Mouse (Mus musculus): ENCODE data around the gene Tmpo.
A peak's percentile ranks its signal among the peaks of the same experiment; 100 is the strongest.
"Not testable (repeated sequence)": the region's sequence is repeated elsewhere in the genome, so short reads cannot be mapped to it uniquely, and the experiment has no call there.

The Tmpo gene

DNA sequence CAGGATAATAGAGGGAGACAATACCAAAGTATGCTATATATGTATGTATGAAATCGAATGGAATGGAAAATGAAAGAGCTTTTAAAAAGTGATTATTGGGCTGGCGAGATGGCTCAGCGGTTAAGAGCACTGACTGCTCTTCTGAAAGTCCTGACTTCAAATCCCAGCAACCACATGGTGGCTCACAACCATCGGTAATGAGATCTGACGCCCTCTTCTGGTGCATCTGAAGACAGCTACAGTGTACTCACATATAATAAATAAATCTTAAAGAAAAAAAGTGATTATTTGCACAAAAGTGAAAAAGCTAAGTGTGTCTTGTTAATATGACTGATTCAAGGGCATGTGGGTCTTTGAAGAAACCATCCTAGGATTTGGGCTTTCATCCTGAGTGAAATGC is 3.8 kb upstream of the Tmpo start:
- not testable (repeated sequence) for DNase-seq (ENCODE audit: low spot score)

DNA sequence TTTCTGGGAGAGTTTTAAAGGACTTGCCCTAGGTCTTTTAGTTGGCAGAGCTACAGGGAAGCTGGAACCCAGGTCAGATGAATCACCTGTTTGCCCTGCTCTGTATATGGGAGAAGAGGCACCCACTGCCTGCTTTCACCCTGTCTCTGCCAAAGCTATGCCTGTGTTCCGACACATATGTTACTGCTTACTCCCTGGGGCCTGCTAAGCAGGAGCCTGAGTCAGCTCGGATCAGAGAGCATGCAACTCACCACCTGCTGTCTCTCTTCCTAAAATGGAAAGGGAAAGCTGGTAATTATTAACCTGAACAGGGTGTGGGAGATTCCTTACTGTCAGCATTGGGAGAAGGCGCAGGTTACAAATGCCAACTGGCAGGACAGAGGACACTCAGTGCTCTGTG is 2.2 kb upstream of the Tmpo start:
- no peak for DNase-seq (ENCODE audit: low spot score)

DNA sequence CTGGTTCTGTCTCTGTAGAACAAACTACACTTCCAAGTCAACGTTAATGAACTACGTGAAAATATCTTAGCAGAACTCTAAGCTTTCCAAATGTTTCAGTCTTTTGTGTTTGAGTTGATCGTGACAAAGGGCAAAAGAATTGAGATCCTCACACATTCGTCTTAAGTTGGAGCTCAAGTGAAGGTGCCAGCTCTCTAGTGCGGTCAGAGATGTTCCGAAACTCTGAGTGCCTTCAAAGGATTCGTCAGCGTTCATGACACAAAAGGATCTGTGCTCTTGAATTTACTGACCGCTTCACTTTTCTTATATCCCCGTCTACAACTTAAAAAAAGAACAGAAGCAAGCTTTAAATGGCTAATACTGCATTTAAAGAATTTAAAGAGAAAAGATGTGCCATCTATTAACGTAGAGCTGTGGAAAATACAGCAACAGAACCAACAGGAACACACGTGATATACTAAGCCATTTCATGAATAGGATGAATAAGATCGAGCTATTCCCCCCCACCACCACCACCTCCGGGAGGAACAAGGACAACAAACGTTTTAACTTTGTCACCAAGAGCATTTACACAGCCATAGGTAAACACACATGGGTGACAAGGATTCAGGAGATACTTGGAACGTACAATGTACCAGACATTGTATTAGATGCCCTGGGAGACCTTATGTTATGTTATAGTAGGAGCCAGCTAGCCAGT is 1.3 kb upstream of the Tmpo start:
- DNase-seq (ENCODE audit: low spot score): no peak

DNA sequence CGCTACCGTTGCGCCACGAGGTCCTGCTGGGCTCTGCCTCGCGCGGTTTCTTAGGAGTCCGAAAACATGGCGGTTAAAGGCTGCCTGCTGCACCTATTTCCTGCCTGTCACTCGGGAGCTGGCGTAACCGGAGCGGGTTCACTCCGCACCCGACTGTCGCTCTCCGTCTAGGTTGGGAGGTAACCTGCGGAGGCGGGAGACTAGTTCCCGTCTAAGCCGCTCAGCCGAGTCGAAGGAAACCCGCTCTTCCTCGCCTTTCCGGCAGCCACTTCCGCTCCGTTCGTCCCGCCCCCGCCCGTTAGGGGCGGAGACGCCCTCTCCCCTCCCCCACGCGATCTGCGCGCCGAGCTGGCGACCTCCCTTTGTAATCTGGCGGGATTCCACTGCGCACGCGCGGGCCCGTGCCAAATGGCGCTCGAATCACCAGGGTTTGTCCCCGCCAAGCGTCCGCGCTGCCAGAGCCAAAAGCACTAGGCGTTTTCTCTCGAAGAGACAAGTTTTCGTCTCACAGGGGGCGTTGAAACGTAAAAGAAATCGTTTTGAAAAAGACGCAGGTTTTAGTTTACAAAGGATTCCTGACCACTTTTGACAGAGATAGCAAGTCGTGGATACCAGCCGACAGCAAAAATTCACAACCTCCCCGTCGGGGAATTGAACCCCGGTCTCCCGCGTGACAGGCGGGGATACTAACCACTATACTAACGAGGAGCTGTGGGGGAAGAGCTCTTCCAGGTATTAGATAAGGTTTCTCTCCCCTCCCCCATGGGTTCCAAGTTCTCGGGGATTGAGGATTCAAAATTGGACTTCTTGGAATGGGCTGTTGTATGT is 560 bp upstream of the Tmpo start:
- DNase-seq (ENCODE audit: low spot score): peak; percentile 97

DNA sequence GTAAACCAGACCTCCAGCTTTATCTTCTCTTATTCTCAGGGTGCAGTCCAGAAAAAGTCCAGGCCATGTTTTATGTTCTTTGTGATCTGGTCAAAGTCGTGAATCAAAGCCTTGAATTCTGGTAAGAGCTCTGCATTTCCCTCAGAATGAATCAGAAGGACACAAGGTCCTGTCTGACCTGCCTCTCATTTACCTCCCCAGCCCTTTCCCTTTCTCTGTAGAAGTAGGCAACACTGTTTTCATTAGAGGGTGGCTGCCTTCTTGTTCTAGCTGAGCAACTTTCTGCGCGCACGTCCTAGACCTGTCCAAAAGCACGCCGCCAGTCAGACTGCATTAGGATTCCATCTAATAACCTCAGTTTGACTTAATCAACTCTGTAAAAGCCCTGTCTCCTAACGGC is 814 bp downstream of the Tmpo start:
- DNase-seq (ENCODE audit: low spot score): peak; percentile 32

DNA sequence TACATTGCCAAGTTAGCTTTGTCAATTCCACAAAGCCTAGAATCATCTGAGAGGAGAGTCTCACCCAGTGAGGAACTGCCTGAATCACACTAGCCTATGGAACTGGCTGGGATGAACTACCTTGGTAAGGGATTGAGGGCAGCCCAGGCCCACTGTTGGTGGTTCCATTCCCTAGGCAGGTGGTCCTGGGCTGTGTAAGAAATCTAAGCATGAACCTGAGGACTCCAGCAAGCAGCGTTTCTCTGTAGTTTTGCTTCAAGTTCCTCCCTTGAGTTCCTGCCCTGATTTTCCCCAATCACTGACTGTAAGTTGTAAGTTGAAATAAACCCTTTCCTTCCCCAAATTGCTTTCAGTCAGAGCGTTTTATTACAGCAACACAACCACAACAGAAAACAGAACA is 1.3 kb downstream of the Tmpo start:
- no peak for DNase-seq (ENCODE audit: low spot score)

DNA sequence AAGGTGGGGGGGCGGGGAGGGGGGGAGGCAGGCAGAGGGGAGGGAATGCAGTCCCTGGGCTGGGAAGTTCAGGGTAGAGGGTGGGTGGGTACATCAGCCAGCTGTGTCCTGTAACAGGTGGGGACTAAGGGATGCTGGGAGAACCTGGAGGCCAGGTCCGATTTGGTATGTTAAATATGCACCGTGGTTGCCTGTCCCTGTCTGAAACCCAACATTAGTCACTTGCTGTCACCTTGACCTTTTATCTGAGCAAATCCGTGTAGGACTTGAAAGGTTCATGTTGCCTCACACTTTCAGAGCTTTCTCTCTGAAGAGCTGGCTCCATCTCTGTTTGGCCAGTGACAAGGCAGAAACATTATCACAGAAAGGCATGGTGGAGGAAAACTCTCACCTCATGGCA is 3.9 kb downstream of the Tmpo start:
- DNase-seq (ENCODE audit: low spot score): no peak

DNA sequence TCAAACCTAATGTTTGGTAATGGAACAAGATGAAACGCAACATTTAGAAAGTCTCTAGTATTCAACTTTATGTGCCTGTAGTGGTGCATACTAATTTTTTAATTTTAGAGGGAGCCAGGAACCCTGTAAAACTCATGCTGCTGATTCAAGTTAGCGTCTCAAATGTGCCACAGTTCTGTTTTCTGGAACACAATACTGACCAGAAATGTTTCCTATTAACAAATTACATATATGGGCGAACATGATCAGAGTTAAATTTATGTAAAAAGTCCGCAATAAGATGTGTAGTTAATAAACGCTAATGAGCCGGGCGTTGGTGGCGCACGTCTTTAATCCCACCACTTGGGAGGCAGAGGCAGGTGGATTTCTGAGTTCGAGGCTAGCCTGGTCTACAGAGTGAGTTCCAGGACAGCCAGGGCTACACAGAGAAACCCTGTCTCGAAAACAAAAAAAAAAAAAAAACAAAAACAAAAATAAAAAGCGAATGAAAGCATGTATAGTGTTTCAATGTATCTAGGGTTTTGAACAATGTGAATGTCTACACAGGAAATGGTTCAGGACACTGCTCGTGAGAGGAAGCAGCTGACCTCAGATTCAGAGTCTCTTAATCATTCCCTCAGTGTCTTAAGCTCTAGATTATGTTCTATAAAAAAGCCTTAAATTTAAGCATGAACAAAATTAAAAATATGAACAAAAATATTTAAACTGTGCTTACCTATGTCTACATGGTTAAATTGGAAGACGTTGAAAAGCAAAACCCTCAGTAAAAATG is 8.6 kb downstream of the Tmpo start:
- no peak for DNase-seq (ENCODE audit: low spot score)

DNA sequence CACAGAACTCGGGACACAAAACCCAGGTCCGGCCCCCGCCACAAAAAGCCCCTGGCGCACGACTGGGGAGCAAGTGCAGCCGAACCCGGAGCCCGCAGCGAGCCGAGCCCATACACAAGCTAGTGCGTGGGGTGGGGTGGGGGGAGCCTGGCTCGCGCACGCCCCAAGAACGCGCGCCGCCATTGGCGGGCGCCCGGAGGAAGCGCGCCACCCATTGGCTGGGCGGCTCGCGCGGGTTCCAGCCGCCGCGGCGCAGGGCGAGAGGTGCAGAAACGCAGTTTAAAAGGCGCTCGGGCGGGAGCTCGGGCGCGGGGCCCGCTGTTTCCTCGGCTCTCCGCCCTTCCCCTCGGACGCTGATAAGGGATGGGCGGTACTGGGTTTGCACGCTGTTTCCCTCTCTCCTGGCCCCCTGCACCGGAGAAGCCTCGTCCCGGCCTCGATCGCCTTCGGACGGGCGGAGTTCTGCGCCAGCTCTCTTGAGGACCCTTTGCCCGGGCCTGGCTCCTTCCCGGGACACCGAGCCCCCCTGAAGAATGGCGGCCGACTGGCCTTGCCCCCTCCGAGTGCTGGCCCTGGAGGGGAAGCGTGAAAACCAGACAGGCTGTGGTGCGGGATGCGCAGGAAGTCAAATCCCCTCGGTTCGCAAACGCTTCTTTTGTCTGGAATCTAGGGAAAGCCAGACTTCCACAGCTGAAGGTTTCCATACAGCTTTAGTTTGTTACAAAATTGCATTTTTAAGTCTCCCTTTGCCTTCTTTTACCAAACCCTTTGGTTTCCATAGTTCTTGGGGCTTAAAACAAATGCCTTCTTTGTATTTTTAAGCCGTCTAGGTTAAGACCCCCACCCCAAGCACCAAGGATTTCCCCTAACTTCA is 9.4 kb downstream of the Tmpo start:
- DNase-seq (ENCODE audit: low spot score): peak; percentile 83

DNA sequence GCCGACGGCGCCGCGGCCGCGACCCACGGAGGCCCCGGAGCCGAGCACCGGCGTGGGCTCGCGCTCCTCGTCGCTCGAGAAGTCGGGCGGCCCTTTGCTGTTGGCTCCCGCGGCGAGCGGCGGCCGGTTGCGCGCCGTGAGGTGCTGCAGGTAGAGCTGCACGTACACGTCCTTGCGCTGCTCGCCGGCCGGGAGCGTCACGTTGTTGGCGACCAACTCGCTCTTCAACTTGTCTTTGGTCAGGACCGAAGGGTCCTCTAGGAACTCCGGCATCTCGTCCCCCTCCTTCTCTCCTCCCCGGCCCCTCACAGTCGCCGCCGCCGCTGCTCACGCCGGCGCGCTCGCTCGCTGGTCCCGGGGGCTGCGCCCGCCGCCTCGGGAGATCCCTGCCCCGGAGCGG is 10.1 kb downstream of the Tmpo start:
- DNase-seq (ENCODE audit: low spot score): no peak

DNA sequence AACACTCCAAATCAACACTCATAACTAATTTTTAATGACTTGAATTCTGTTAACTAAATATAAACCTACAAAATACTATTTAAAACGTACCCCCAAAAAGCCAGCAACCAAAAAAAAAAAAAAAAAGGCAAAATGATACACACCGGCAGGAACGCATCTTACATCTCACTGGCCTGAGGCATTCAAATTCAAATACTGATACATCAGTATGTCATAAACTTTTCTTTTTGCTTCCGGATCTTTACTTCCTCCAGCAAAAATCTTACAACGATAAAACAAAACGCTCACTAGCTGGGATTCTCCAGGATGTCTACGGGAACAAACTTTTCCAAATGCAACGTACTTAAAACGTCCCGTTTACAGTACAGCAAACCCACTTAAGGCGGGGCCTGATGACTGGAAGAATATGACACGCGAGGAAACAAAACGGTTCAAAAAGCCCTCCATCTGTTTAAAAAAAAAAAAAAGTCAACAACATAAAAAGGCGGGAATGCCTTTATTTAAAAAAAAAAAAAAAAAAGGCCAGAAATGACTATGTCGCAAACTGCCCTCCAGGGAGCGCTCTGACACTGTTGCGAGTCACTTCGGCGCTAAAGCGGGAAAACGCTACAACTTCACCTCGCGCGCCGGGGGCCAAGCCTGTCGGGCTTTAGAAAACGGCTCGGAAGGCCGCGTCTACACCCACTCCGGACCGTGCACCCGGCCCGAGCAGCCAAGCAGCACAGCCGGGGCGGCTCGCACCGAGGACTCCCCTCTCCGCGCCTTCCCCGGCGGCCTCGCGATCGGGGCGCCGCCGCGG is 10.8 kb downstream of the Tmpo start:
- DNase-seq (ENCODE audit: low spot score): peak; percentile 91

DNA sequence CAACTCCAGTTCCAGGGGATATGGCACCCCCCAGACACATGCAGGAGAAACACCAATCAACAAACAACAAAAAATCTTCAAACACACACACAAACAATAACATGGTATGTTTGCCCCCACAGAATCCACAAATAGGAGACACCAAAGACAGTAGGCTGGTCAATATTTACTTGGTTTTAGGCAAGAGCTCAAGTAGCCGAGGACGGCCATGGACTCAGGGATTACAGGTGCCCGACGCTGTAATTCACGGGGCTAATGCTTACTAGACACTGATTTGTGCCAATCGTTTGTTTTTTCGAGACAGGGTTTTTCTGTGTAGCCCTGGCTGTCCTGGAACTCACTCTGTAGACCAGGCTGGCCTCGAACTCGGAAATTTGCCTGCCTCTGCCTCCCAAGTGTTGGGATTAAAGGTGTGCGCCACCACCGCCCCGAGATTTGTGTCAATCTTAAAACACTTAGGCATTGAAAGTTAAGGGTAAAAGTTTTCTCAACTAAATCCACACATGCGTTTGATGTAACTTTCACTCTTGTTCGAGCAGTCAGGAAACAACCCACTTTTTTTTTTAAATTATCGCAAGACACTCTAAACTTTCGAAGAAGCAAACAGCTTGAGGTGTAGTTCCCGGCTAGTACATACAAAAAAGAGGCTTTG is 11.6 kb downstream of the Tmpo start:
- DNase-seq (ENCODE audit: low spot score): no peak

DNA sequence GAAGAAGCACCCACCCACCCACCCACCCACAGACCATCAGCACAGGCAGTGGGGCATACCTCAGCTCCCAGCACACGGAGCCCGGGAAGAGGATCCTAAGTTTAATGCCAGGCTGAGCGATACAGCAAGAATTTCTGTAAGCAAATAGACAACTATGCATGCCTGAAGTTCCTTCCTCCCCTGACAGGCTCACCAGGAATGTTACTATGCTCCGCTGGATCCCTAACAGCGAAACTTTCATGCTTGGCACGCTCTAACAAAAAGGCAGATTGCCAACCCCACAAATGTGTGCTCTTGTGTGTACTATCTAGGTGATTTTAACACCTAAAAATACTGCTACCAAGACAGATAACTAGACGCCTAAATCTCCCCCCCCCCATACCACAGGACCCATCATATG is 13.8 kb downstream of the Tmpo start:
- no peak for DNase-seq (ENCODE audit: low spot score)

DNA sequence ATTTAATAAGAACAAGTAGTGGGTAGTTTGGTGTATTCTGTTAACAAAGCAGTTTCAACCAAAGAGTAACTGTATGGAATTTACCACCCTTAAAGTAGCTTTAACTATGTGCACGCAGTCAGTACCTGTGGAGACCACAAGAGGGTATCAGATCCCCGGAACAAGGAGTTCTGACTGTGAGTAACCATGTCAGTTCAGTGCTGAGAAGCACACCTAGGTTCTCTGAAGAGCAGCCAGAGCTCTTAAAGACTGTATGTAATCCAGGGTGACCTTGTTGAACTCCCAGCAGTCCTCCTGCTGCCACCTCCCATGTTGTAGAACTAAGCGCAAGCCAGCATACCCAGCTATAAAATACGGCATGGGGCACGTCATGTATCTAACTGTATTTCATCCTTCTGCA is 14.2 kb downstream of the Tmpo start:
- DNase-seq (ENCODE audit: low spot score): peak; percentile 31

DNA sequence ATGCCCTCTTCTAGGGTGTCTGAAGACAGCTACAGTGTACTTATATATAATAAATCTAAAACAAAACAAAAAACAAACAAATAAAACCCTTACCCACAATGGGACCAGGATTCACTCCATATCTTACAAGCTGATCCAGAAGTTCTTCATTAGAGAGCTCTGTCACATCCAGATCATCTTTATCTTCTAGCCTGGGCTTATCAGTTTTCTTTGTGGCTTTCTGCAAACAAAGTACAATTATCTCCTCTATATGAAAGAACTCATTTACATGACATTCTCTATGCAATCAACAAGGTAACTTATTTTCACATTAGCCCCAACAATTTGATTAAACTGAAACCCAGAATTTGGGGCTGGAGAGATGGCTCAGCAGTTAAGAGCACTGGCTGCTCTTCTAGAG is 15.3 kb downstream of the Tmpo start:
- DNase-seq (ENCODE audit: low spot score): no peak

DNA sequence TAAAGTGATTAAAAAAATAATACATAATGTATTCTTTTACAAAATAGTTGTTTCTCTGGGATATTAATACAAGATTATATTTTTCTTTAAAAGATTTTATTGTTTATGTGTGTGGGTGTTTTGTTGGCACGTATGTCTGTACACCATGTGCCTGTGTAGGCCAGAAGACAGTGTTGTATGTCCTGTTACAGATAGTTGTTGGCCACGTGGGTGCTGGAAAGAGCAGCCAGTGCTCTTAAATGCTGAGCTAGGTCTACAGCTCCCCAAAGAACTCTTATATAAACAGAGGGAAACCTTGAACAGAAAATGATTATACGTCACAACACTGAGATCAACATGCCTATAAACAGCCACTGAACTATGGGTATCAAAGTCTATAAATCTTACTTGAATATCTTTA is 16.6 kb downstream of the Tmpo start:
- DNase-seq (ENCODE audit: low spot score): peak; percentile 39

DNA sequence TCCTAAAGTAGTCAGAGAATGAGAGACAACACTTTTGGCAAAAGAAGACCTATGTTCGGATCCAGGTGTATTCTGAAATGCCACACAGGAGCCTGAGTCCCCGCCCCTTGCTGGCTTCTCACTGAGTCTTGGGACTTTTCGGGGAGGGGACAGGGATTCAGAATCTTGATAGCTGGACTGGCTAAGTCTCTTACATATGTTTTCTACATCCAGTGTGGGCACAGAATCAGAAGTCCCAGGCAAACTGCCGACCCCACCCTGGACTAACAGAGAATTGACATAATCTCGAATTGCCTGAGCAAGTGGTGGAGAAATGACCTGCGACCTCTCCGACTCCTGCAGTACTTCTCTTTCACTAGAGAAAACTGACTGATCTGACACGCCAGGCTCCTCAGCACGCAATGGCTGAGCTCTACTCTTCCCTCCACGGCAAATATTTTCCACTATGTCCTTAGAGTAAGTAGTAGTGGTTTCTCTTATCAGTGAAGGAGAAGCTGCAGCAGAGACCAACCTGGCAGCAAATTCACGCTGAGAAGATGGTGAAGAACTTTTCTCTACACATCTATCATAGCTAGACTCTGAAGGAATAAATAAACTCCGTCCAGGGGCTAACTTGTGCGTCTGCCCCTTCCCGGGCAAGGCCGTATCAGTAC is 18.5 kb downstream of the Tmpo start:
- no peak for DNase-seq (ENCODE audit: low spot score)

DNA sequence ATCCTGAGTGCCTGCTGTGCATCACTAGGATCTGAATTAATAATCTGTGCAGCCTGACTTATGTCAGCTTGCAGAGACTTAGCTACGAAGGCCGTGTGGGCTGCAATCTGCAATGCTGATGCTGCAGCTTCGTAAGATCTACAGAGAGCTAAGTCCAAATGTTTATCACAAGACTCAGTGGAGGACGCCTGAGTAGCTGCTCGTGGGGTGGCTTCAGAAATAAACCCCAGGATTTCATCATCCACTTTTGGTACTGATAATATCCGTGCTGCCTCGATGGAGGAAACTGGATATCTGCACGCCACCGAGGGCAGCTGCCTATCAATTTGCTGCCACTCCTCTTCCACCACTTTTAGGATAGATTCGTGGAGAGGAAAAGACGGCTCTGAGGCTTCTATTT is 19.0 kb downstream of the Tmpo start:
- DNase-seq (ENCODE audit: low spot score): no peak

DNA sequence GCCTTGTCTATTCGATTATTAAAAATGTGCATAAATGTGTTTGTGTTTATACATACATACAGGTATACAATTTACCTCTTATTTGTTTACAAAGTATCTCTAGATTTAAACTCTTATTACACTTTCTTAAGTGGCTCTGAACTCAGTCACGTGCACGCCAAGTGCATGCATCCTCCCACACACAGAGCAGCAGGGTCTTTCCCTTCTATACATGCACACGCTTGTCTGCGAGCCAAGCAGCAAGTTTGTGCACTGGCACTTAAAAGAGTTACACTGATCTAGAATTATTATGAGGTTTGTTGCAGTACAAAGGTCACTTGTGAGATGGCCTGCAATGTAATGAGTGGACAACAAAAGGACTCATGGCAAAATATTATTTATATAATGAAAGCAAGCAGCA is 20.1 kb downstream of the Tmpo start:
- DNase-seq (ENCODE audit: low spot score): no peak

DNA sequence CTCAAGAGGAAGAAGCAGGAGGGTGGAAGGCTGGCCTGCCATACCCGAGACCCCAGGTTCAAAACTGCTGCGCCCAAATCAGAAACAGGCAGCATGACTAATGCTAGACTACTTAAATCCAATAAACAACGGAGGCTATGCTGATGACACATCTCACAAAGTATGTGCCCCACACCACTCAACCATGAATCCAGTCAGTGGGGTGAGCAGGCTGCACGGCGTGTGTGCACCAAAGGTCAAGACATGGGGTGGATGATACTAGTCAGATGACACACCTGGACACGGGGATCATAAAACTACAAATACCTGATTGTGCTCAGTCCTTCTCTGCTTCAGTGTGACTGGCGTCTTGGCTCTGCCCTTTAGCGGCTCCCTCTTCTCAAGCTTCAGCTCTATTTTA is 22.7 kb downstream of the Tmpo start:
- DNase-seq (ENCODE audit: low spot score): no peak
